Mouse (Mus musculus) forebrain, embryonic 11.5 days (tissue): ENCODE results near the gene Rasgrf2. TPM values are rescaled to one million over a fixed set of nuclear protein-coding genes. Genes with fewer than 3 reads are reported as not detected.

Experiments
- ATAC-seq: fragments of 200-750 bp; cut with Nextera tagmentation; replicated peaks from 2 replicates; pipeline ENCODE4 v1.8.0; 2017; ENCODE audit warnings: moderate TSS enrichment; ENCODE audit not compliant: low FRiP score
- DNase-seq: peaks from one replicate; pipeline ENCODE4 v3.0.0-alpha.2; 2017; ENCODE audit warnings: low spot score
- H3K27ac ChIP-seq: fragments of 300-500 bp; sonication (generic); 2 replicates; pipeline ENCODE4 v1.5.1; 2014; ENCODE audit warnings: low read depth, low read length
- H3K27me3 ChIP-seq: fragments of 300-500 bp; sonication (generic); 2 replicates; pipeline ENCODE4 v1.6.1; 2014; ENCODE audit warnings: mild to moderate bottlenecking, low read length, mixed read lengths; ENCODE audit not compliant: control insufficient read depth, insufficient read depth
- H3K36me3 ChIP-seq: fragments of 300-500 bp; sonication (generic); 2 replicates; pipeline ENCODE4 v1.6.1; 2014; ENCODE audit warnings: mild to moderate bottlenecking, low read length, moderate library complexity, mixed read lengths; ENCODE audit not compliant: control insufficient read depth, insufficient read depth
- H3K4me1 ChIP-seq: fragments of 300-500 bp; sonication (generic); replicated peaks from 2 replicates; pipeline ENCODE4 v1.6.1; 2014; ENCODE audit warnings: low read length, mixed read lengths; ENCODE audit not compliant: control insufficient read depth, insufficient read depth
- H3K4me2 ChIP-seq: fragments of 300-500 bp; sonication (generic); 2 replicates; pipeline ENCODE4 v1.6.1; 2014; ENCODE audit warnings: low read depth, mild to moderate bottlenecking, low read length, moderate library complexity, mixed read lengths; ENCODE audit not compliant: severe bottlenecking
- H3K4me3 ChIP-seq: fragments of 300-500 bp; sonication (generic); 2 replicates; pipeline ENCODE4 v1.5.1; 2014; ENCODE audit warnings: low read depth, low read length
- H3K9ac ChIP-seq: fragments of 300-500 bp; sonication (generic); 2 replicates; pipeline ENCODE4 v1.6.1; 2014; ENCODE audit warnings: low read length
- H3K9me3 ChIP-seq: fragments of 300-500 bp; sonication (generic); 2 replicates; pipeline ENCODE4 v1.6.1; 2016; ENCODE audit warnings: low read length, mixed read lengths; ENCODE audit not compliant: control insufficient read depth
- WGBS: fragments of 180-500 bp; shearing (Covaris S2); extraction: QIAGEN DNeasy Blood & Tissue Kit; methylation state at CpG from one replicate; pipeline ENCODE4 v1.1.7; 2014; 5-methylcytosine and 5-hydroxymethylcytosine counted together
- polyA plus RNA-seq: library from polyadenylated mRNA; unstranded; fragments of >200 nt; fragmentation: Nextera tagmentation; extraction: Ambion mirVana; gene quantifications from 2 replicates; pipeline ENCODE4 v1.2.1, GENCODE M21; 2014

The Rasgrf2 gene
- polyA plus RNA-seq, 1 experiment from 2014 or later = 0.08 TPM

- no peaks in the 10 kb centered on the region for H3K4me1 ChIP-seq
- no peaks in the 10 kb centered on the region for H3K27me3 ChIP-seq
- no peak for DNase-seq
- H3K27ac ChIP-seq = no peak overlapping the region
- no peak overlapping the region for H3K4me2 ChIP-seq
- no peak overlapping the region for H3K4me3 ChIP-seq
- H3K9ac ChIP-seq = no peak overlapping the region
- H3K36me3 ChIP-seq = no peaks in the 10 kb centered on the region
- no peaks in the 10 kb centered on the region for H3K9me3 ChIP-seq
- 78% methylated on average over 5 of the region's 5 CpGs for WGBS
- no peak for ATAC-seq
These were observed 11.8 kb downstream of the Rasgrf2 start for GRCm38 (mm10) chr13:92119623-92120022.

- Histone ChIP-seq H3K36me3 (no peaks in the 10 kb centered on the region), H3K9ac (no peak overlapping the region), H3K27me3 (no peaks in the 10 kb centered on the region), H3K4me2 (no peak overlapping the region), H3K9me3 (no peaks in the 10 kb centered on the region), H3K27ac (no peak overlapping the region), H3K4me1 (no peaks in the 10 kb centered on the region), H3K4me3 (no peak overlapping the region)
- ATAC-seq (no peak), DNase-seq (no peak)
- WGBS = 80% methylated on average over 3 of the region's 3 CpGs
These were observed 17.4 kb downstream of the Rasgrf2 start for GRCm38 (mm10) chr13:92114076-92114475.

GRCm38 (mm10) chr13:92108237-92108636, 23.2 kb downstream of the Rasgrf2 start:
- WGBS = 76% methylated on average over 4 of the region's 4 CpGs
- H3K4me1 ChIP-seq = no peaks in the 10 kb centered on the region

DNA sequence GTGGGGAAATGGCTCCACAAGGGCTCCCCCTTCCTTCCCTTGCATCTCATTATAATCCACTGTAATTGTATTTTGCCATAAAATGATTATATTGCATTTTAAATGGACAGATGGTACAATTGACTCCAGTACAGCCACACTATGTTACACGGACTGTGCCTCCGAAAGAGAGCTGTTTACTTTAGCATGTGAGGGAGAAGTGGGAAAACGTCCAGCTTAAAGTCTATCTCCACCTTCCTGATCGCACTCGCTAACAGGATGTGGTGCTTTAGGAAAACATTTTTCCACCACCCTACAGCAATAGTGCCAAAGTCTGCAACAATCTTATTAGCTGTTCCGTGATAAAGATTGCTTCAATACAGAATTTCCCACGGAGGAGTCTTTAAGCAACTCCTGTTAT, 27.2 kb downstream of the Rasgrf2 start:
- Histone ChIP-seq H3K4me3 (no peak overlapping the region), H3K9me3 (no peaks in the 10 kb centered on the region), H3K27ac (no peak overlapping the region), H3K36me3 (no peaks in the 10 kb centered on the region), H3K27me3 (no peaks in the 10 kb centered on the region), H3K4me2 (no peak overlapping the region), H3K9ac (no peak overlapping the region), H3K4me1 (no peaks in the 10 kb centered on the region)
- DNase-seq (no peak), ATAC-seq (no peak)
- WGBS = 85% methylated on average over 7 of the region's 7 CpGs

More at GRCm38 (mm10) chr13:92108237-92108636, 23.2 kb downstream of the Rasgrf2 start:
- Histone ChIP-seq H3K4me3 (no peak overlapping the region), H3K9ac (no peak overlapping the region), H3K4me2 (no peak overlapping the region), H3K36me3 (no peaks in the 10 kb centered on the region), H3K27me3 (no peaks in the 10 kb centered on the region), H3K9me3 (no peaks in the 10 kb centered on the region), H3K27ac (no peak overlapping the region)
- no peak for DNase-seq
- ATAC-seq = no peak

- Histone ChIP-seq H3K4me2 (no peak overlapping the region), H3K36me3 (no peaks in the 10 kb centered on the region), H3K4me3 (no peak overlapping the region), H3K9me3 (no peaks in the 10 kb centered on the region), H3K9ac (no peak overlapping the region), H3K27me3 (no peaks in the 10 kb centered on the region), H3K27ac (no peak overlapping the region), H3K4me1 (no peaks in the 10 kb centered on the region)
- 84% methylated on average over 7 of the region's 7 CpGs for WGBS
- ATAC-seq (no peak), DNase-seq (no peak)
These were observed 33.0 kb downstream of the Rasgrf2 start for GRCm38 (mm10) chr13:92098484-92098883.

- Histone ChIP-seq H3K4me3 (no peak overlapping the region), H3K9ac (no peak overlapping the region), H3K9me3 (no peaks in the 10 kb centered on the region), H3K36me3 (no peaks in the 10 kb centered on the region), H3K27ac (no peak overlapping the region), H3K4me2 (no peak overlapping the region), H3K27me3 (no peaks in the 10 kb centered on the region), H3K4me1 (no peaks in the 10 kb centered on the region)
- WGBS = 78% methylated on average over 12 of the region's 12 CpGs
- ATAC-seq = no peak
- DNase-seq = no peak
These were observed 36.0 kb downstream of the Rasgrf2 start for GRCm38 (mm10) chr13:92095131-92096090.

GRCm38 (mm10) chr13:92093712-92094290, 37.7 kb downstream of the Rasgrf2 start:
- 84% methylated on average over 6 of the region's 6 CpGs for WGBS
- Histone ChIP-seq H3K9me3 (no peaks in the 10 kb centered on the region), H3K27ac (no peak overlapping the region), H3K27me3 (no peaks in the 10 kb centered on the region), H3K9ac (no peak overlapping the region), H3K4me1 (no peaks in the 10 kb centered on the region), H3K4me2 (no peak overlapping the region), H3K4me3 (no peak overlapping the region), H3K36me3 (no peaks in the 10 kb centered on the region)
- ATAC-seq = no peak
- no peak for DNase-seq

GRCm38 (mm10) chr13:92073111-92073510, 58.3 kb downstream of the Rasgrf2 start:
- Histone ChIP-seq H3K9ac (no peak overlapping the region), H3K4me2 (no peak overlapping the region), H3K27ac (no peak overlapping the region), H3K27me3 (no peaks in the 10 kb centered on the region), H3K36me3 (no peaks in the 10 kb centered on the region), H3K9me3 (no peaks in the 10 kb centered on the region), H3K4me1 (no peaks in the 10 kb centered on the region), H3K4me3 (no peak overlapping the region)
- no peak for DNase-seq
- ATAC-seq = no peak
- 77% methylated on average over 1 of the region's 1 CpGs for WGBS
